ENCODE assay signal across 9 mouse cellular contexts in genomic region chr2:50100364-50101151, GRCm38 (mm10). TPM values are rescaled to one million over a fixed set of nuclear protein-coding genes. Genes with fewer than 3 reads are reported as not detected.
DNase-seq lines count a peak whose midpoint lies in the region; ATAC-seq and TF ChIP-seq lines count a peak whose summit lies in the region.
"Had no signal": no experiment of that assay in that cellular context is flagged by ENCODE, and none has a peak within 500 bp of the region (broad histone marks: within the 10 kb centered on the region; RNA-seq: fewer than 3 reads in every experiment).

No protein-coding gene starts in this region.

- 13% methylated on average over 9 of the region's 9 CpGs for WGBS in hindbrain, embryonic 15.5 days
- 26% methylated on average over 9 of the region's 9 CpGs for WGBS in liver, embryonic 13.5 days (ENCODE audit: insufficient replicate concordance)

- no peaks in the 10 kb centered on the region for H3K27me3 ChIP-seq in hindbrain, embryonic 15.5 days
- H3K27me3 ChIP-seq in liver, embryonic 13.5 days = no peaks in the 10 kb centered on the region

- TF ChIP-seq CTCF in brain, embryonic 14.5 days (IDR thresholded peaks at IDR 0.05; ENCODE audit: borderline replicate concordance, extremely low read depth, insufficient read depth, insufficient read length) = no peak

- no peak for TF ChIP-seq POLR2A in brain, embryonic 14.5 days (IDR thresholded peaks at IDR 0.05; ENCODE audit: borderline replicate concordance, extremely low read depth, insufficient read depth, insufficient read length, poor library complexity, severe bottlenecking)

- no peak overlapping the region for H3K4me2 ChIP-seq in hindbrain, embryonic 15.5 days
- no peak overlapping the region for H3K4me2 ChIP-seq in liver, embryonic 13.5 days
- H3K4me2 ChIP-seq: lung, embryonic 14.5 days had no signal

- ATAC-seq in hindbrain, embryonic 15.5 days (ENCODE audit: low FRiP score, low read depth) = peak; percentile 65; the same call in 1 of the 2 replicates
- ATAC-seq in liver, embryonic 13.5 days (ENCODE audit: low read depth) = peak; percentile 29

- H3K4me1 ChIP-seq in hindbrain, embryonic 15.5 days (replicated peaks) = peaks cover 24% of the 10 kb centered on the region
- 0 out of 2 replicates have a peak, but pooled peaks cover 12% of the 10 kb centered on the region for H3K4me1 ChIP-seq in liver, embryonic 13.5 days (replicated peaks)

- no peaks in the 10 kb centered on the region for H3K9me3 ChIP-seq in hindbrain, embryonic 15.5 days
- no peaks in the 10 kb centered on the region for H3K9me3 ChIP-seq in liver, embryonic 13.5 days (replicated peaks)

- no peak overlapping the region for H3K4me3 ChIP-seq in hindbrain, embryonic 15.5 days
- H3K4me3 ChIP-seq in liver, embryonic 13.5 days (replicated peaks) = no peak overlapping the region

- intact Hi-C loops in gastrocnemius, postnatal 36 days (cut with DNase I) = no loop called here

- no peak overlapping the region for H3K9ac ChIP-seq in hindbrain, embryonic 15.5 days
- H3K9ac ChIP-seq in liver, embryonic 13.5 days = no peak overlapping the region
- H3K9ac ChIP-seq: lung, embryonic 14.5 days had no signal

- H3K27ac ChIP-seq in hindbrain, embryonic 15.5 days (replicated peaks) = peak overlapping the region; percentile 42; the same call in 1 of the 2 replicates
- no peak overlapping the region for H3K27ac ChIP-seq in liver, embryonic 13.5 days

- no peaks in the 10 kb centered on the region for H3K36me3 ChIP-seq in hindbrain, embryonic 15.5 days
- no peaks in the 10 kb centered on the region for H3K36me3 ChIP-seq in liver, embryonic 13.5 days

- peak; percentile 9 for DNase-seq in 416B (ENCODE audit: low read depth)
- DNase-seq in brain, embryonic 14.5 days (ENCODE audit: low read depth) = peak; percentile 76
- DNase-seq in liver, embryonic 13.5 days = peak; percentile 2
- no peak for DNase-seq in right cerebral cortex, adult 18-20 months
- DNase-seq in gastrocnemius, postnatal 36 days = no peak
- DNase-seq in right cerebral cortex, adult 2 months (ENCODE audit: low spot score in 2 of 2) = no peak
- DNase-seq in layer of hippocampus, postnatal 25 days (ENCODE audit: extremely low spot score in 1 of 2, low spot score in 1 of 2) = no peak
- DNase-seq: lung, embryonic 14.5 days had no signal

RNA-seq across cellular contexts. Expression of gene Lypd6, which starts 34.3 kb away (rescaled TPM):
- polyA plus RNA-seq in brain, embryonic 14.5 days (2012; rRNA removed) = 7.6 and 8.9 TPM in 2 replicates
- 10.2 and 10.7 TPM in 2 replicates for polyA plus RNA-seq in hindbrain, embryonic 15.5 days (2015; fragmentation: Nextera tagmentation; extraction: Ambion mirVana)
- 0.28 and 0.36 TPM in 2 replicates for polyA plus RNA-seq in liver, embryonic 13.5 days (2015; fragmentation: Nextera tagmentation; extraction: Ambion mirVana)
- 1 to 10 TPM in 1 of 2 experiments, under 1 TPM in 1; 0.57 to 1.1 TPM for total RNA-seq in gastrocnemius, postnatal 36 days (2021)
- total RNA-seq in layer of hippocampus, postnatal 25 days (2021) = 10 to 100 TPM; 20.1 to 20.2 TPM

Comparison
In these comparisons a context has a peak if more than half of its experiments do, and no peak if none do; other contexts are left out.
1. DNase-seq: peak in 416B (single experiment), brain, embryonic 14.5 days (single experiment) and liver, embryonic 13.5 days (single experiment); none in right cerebral cortex, adult 18-20 months (single experiment), gastrocnemius, postnatal 36 days (0 of 2), right cerebral cortex, adult 2 months (0 of 2) and layer of hippocampus, postnatal 25 days (0 of 2).